Mouse (Mus musculus): ENCODE results near the gene Map4k2. TPM values are rescaled to one million over a fixed set of nuclear protein-coding genes. Genes with fewer than 3 reads are reported as not detected.
A peak's percentile ranks its signal among the peaks of the same experiment; 100 is the strongest.

Gene Map4k2
- polyA plus RNA-seq, 1 experiment: 1,004 TPM

DNA sequence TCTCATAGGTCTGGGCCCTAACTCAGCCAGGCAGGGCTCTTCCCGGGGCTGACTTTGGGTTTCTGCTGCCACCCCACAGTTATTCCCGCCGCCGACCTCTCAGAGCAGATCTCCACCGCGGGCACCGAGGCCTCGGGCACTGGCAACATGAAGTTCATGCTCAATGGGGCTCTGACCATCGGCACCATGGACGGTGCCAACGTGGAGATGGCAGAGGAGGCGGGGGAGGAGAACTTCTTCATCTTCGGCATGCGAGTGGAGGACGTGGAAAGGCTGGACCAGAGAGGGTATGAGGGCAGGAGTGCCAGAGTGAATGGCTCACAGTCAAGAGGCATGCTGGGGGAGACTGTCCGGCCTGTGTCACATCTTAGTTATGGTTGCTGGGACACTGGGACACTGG lies 52.7 kb downstream of the Map4k2 start:
- no peak overlapping the region for H3K4me3 ChIP-seq (ENCODE audit: control insufficient read depth, insufficient read depth, low read length)
- no peak for DNase-seq
- no peaks in the 10 kb centered on the region for H3K36me3 ChIP-seq (ENCODE audit: control insufficient read depth, insufficient read depth, low read length)
- no peak overlapping the region for H3K27ac ChIP-seq (ENCODE audit: control insufficient read depth, insufficient read depth, low read length)
- WGBS: 94% methylated on average over 16 of the region's 16 CpGs
- no peaks in the 10 kb centered on the region for H3K27me3 ChIP-seq (ENCODE audit: control insufficient read depth, insufficient read depth, low read length)
- peaks cover 31% of the 10 kb centered on the region for H3K4me1 ChIP-seq (replicated peaks; ENCODE audit: control insufficient read depth, insufficient read depth, low read length)
- TF ChIP-seq POLR2A (IDR thresholded peaks at IDR 0.05; ENCODE audit: control insufficient read depth, extremely low read depth, insufficient read depth, low read length, poor library complexity) (no peak), CTCF (IDR thresholded peaks at IDR 0.05; ENCODE audit: borderline replicate concordance, control insufficient read depth, extremely low read depth, insufficient read depth, low read length, poor library complexity) (no peak)

DNA sequence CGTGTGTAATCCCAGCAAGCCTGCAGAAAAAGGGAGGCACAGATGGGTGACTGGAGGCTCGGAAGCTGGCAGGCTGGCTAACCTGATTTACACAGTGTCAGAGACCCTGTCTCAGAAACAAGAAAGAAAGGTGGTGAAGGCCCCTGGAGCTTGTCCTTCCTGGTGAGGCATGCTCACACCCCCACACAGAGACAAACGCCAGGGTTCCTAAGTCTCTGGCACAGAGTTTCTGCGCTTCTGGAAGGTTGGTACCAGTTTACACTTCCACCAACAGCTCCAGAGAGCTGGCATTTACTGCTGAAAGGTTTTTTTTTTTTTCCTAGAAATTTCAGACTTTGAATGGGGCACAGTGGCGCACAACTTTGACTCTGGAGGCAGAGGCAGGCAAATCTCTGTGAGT lies 55.3 kb downstream of the Map4k2 start:
- 99% methylated on average over 5 of the region's 5 CpGs for WGBS

DNA sequence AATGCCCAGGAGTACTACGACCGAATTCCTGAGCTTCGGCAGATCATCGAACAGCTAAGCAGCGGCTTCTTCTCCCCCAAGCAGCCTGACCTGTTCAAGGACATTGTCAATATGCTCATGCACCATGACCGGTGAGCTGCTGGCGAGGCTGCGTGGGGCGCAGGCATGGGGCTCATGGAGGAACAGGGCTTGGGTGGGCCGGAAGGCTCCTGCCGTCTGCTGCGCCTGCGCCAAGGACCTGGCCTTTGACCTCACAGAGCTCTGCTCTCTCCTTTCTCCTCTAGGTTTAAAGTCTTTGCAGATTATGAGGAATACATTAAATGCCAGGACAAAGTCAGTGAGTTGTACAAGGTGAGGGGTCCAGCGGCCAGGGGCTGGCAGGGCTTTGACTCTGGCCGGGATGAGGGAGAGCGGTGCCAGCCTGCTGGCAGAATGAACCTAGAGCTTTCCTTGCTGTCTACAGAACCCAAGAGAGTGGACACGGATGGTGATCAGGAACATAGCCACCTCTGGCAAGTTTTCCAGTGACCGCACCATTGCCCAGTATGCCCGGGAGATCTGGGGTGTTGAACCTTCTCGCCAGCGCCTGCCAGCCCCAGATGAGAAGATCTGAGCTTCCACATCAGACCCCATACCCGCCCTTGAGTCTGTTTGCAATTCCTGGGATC lies 56.8 kb downstream of the Map4k2 start:
- DNase-seq: no peak
- peaks cover 36% of the 10 kb centered on the region for H3K4me1 ChIP-seq (replicated peaks; ENCODE audit: control insufficient read depth, insufficient read depth, low read length)
- H3K27ac ChIP-seq (ENCODE audit: control insufficient read depth, insufficient read depth, low read length): peak overlapping the region; percentile 84
- no peaks in the 10 kb centered on the region for H3K27me3 ChIP-seq (ENCODE audit: control insufficient read depth, insufficient read depth, low read length)
- TF ChIP-seq POLR2A (IDR thresholded peaks at IDR 0.05; ENCODE audit: control insufficient read depth, extremely low read depth, insufficient read depth, low read length, poor library complexity) (no peak), CTCF (IDR thresholded peaks at IDR 0.05; ENCODE audit: borderline replicate concordance, control insufficient read depth, extremely low read depth, insufficient read depth, low read length, poor library complexity) (no peak)
- no peaks in the 10 kb centered on the region for H3K36me3 ChIP-seq (ENCODE audit: control insufficient read depth, insufficient read depth, low read length)
- peak overlapping the region; percentile 25 for H3K4me3 ChIP-seq (ENCODE audit: control insufficient read depth, insufficient read depth, low read length)
- 81% methylated on average over 22 of the region's 22 CpGs for WGBS

More for the DNA sequence above, 55.3 kb downstream of the Map4k2 start:
- no peaks in the 10 kb centered on the region for H3K27me3 ChIP-seq (ENCODE audit: control insufficient read depth, insufficient read depth, low read length)
- no peak overlapping the region for H3K4me3 ChIP-seq (ENCODE audit: control insufficient read depth, insufficient read depth, low read length)
- no peak for DNase-seq
- no peak overlapping the region for H3K27ac ChIP-seq (ENCODE audit: control insufficient read depth, insufficient read depth, low read length)
- no peak for TF ChIP-seq POLR2A (IDR thresholded peaks at IDR 0.05; ENCODE audit: control insufficient read depth, extremely low read depth, insufficient read depth, low read length, poor library complexity)
- no peak for TF ChIP-seq CTCF (IDR thresholded peaks at IDR 0.05; ENCODE audit: borderline replicate concordance, control insufficient read depth, extremely low read depth, insufficient read depth, low read length, poor library complexity)
- H3K36me3 ChIP-seq (ENCODE audit: control insufficient read depth, insufficient read depth, low read length): no peaks in the 10 kb centered on the region
- peaks cover 26% of the 10 kb centered on the region for H3K4me1 ChIP-seq (replicated peaks; ENCODE audit: control insufficient read depth, insufficient read depth, low read length)

DNA sequence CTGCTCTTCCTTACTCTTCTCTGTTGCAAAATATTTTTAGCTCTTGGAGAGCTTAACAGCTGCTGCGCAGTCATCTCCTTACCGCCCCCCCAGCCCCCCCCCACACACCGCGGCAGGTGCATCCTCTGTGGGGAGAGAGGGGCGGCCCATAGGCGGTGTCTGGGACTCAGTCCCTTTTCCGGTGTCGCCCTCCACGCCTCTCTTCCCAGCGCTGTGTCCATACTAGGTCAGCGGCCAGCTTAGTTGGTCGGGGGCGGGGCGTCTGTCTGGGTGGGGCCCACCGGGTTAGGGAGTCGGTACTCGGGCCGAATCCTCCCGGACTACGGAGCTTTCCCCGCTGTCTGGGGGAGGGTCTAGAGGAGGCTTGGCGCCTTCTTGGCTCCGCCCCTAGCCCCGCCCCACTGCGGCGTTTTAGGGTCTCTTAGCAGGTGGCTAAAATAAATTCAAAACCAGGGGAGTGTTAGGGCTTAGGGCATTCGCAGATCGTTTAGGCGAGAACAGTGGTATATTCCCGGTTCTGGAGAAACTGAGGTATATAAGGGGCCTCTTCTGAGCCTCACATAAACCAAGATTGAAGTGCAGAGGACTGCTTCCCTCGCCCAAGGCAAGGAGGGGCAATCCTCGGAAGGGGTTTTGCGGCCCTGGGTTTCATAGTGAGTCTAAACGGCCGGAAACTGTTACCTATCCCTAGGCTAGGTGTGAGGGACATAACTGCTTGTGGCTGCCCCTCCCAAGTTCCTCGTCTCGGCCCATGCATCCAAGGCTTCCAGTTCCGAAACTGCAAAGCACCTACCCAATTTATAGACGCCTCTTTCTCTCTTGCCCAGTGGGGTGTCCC lies 57.7 kb downstream of the Map4k2 start:
- Histone ChIP-seq H3K36me3 (ENCODE audit: control insufficient read depth, insufficient read depth, low read length) (0 out of 2 replicates have a peak, but pooled peaks cover 2% of the 10 kb centered on the region), H3K4me1 (replicated peaks; ENCODE audit: control insufficient read depth, insufficient read depth, low read length) (peaks cover 36% of the 10 kb centered on the region), H3K27ac (ENCODE audit: control insufficient read depth, insufficient read depth, low read length) (peak overlapping the region; percentile 99), H3K4me3 (ENCODE audit: control insufficient read depth, insufficient read depth, low read length) (peak overlapping the region; percentile 81), H3K27me3 (ENCODE audit: control insufficient read depth, insufficient read depth, low read length) (no peaks in the 10 kb centered on the region)
- no peak for TF ChIP-seq POLR2A (IDR thresholded peaks at IDR 0.05; ENCODE audit: control insufficient read depth, extremely low read depth, insufficient read depth, low read length, poor library complexity)
- TF ChIP-seq CTCF (IDR thresholded peaks at IDR 0.05; ENCODE audit: borderline replicate concordance, control insufficient read depth, extremely low read depth, insufficient read depth, low read length, poor library complexity): no peak
- 1% methylated on average over 38 of the region's 39 CpGs for WGBS
- DNase-seq: peak; percentile 93

DNA sequence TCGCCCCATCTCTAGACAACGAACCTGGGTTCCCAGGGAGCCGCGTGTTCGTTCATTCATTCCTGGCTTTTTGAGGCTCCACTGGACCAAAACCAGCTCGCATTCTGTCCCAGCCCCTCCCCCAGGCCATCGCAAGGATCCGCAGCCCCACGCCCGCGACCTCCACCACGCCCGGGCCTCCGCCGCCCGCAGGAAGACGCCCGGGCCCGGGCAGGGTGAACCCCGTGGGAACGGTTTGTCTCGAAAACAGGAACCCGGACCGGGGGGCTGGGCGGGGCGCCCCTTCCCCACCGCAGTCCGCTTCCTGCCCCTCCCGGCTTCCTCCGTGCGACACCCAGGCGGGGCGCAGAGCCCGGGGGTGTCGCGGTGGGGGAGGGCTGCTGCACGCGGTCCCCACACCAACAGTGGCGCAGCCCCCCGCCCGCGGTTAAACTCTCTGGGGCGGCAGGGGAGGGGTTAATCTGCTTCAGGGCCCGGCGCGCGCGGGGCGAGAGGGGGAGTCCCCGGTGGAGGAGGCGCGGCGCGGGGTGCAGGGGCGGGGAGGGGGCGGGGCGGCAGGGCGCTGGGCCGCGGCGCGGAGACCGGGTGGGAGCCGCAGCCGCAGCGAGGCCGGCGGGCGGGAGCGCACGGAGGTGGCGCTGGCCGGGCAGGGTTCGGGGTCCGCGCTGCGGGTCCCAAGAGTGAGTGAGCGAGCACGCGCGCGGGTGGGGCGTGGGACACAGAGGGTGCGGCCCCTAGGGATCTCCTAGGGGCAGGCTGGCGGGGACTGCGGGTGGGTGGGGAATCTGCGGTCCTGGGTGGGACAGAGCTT lies 58.6 kb downstream of the Map4k2 start, which contains the start of gene Rasgrp2:
Gene Rasgrp2, plus strand, starts transcription at position 56 of the 811 bp plus-strand sequence.
- TF ChIP-seq POLR2A (IDR thresholded peaks at IDR 0.05; ENCODE audit: control insufficient read depth, extremely low read depth, insufficient read depth, low read length, poor library complexity): peak; percentile 94
- peak; percentile 39; the same call in 1 of the 2 replicates for TF ChIP-seq CTCF (IDR thresholded peaks at IDR 0.05; ENCODE audit: borderline replicate concordance, control insufficient read depth, extremely low read depth, insufficient read depth, low read length, poor library complexity)
- Histone ChIP-seq H3K4me3 (ENCODE audit: control insufficient read depth, insufficient read depth, low read length) (peak within 1 kb of the TSS; percentile 81), H3K36me3 (ENCODE audit: control insufficient read depth, insufficient read depth, low read length) (0 out of 2 replicates have a peak, but pooled peaks cover 4% of the 10 kb centered on the region), H3K27ac (ENCODE audit: control insufficient read depth, insufficient read depth, low read length) (peak within 1 kb of the TSS; percentile 99), H3K4me1 (replicated peaks; ENCODE audit: control insufficient read depth, insufficient read depth, low read length) (peaks cover 36% of the 10 kb centered on the region), H3K27me3 (ENCODE audit: control insufficient read depth, insufficient read depth, low read length) (no peaks in the 10 kb centered on the region)
- peak; percentile 97 for DNase-seq
- under 1% methylated on average over 79 of the region's 87 CpGs for WGBS

Data from thymus, adult 2 months (tissue).